Mouse (Mus musculus) limb, embryonic 13.5 days (tissue): ENCODE results near the gene Kirrel2. TPM values are rescaled to one million over a fixed set of nuclear protein-coding genes. Genes with fewer than 3 reads are reported as not detected.
"Not testable (repeated sequence)": the region's sequence is repeated elsewhere in the genome, so short reads cannot be mapped to it uniquely, and the experiment has no call there.

Source experiments
- ATAC-seq: fragments of 200-750 bp; cut with Nextera tagmentation; 2 replicates; pipeline ENCODE4 v1.8.0; 2017; ENCODE audit warnings: low read depth, moderate number of reproducible peaks, moderate TSS enrichment; ENCODE audit not compliant: low FRiP score
- H3K27ac ChIP-seq: fragments of 300-500 bp; sonication (generic); 2 replicates; pipeline ENCODE4 v1.5.1; 2015; ENCODE audit warnings: inconsistent platforms, mild to moderate bottlenecking, moderate library complexity
- H3K27me3 ChIP-seq: fragments of 300-500 bp; sonication (generic); 2 replicates; pipeline ENCODE4 v1.6.1; 2015; ENCODE audit warnings: mild to moderate bottlenecking, inconsistent platforms
- H3K36me3 ChIP-seq: fragments of 300-500 bp; sonication (generic); 2 replicates; pipeline ENCODE4 v1.6.1; 2015; ENCODE audit warnings: inconsistent platforms, mild to moderate bottlenecking, moderate library complexity
- H3K4me1 ChIP-seq: fragments of 300-500 bp; sonication (generic); 2 replicates; pipeline ENCODE4 v1.6.1; 2015; ENCODE audit warnings: inconsistent platforms
- H3K4me2 ChIP-seq: fragments of 300-500 bp; sonication (generic); replicated peaks from 2 replicates; pipeline ENCODE4 v1.6.1; 2015; ENCODE audit warnings: inconsistent platforms, mild to moderate bottlenecking, moderate library complexity
- H3K4me3 ChIP-seq: fragments of 300-500 bp; sonication (generic); 2 replicates; pipeline ENCODE4 v1.5.1; 2015; ENCODE audit warnings: moderate library complexity, mild to moderate bottlenecking, inconsistent platforms
- H3K9ac ChIP-seq: fragments of 300-500 bp; sonication (generic); 2 replicates; pipeline ENCODE4 v1.6.1; 2015; ENCODE audit warnings: mild to moderate bottlenecking, inconsistent platforms
- H3K9me3 ChIP-seq: fragments of 300-500 bp; sonication (generic); 2 replicates; pipeline ENCODE4 v1.6.1; 2016; ENCODE audit warnings: inconsistent platforms
- WGBS: fragments of 180-500 bp; shearing (Covaris S2); methylation state at CpG from one replicate; pipeline ENCODE4 v1.1.7; 2015; 5-methylcytosine and 5-hydroxymethylcytosine counted together
- polyA plus RNA-seq: library from polyadenylated mRNA; unstranded; fragments of >200 nt; fragmentation: Nextera tagmentation; extraction: Ambion mirVana; gene quantifications from 2 replicates; pipeline ENCODE4 v1.2.1, GENCODE M21; 2015

Kirrel2 gene
- 0.20 and 0.23 TPM in 2 replicates for polyA plus RNA-seq

- no peaks in the 10 kb centered on the region for H3K9me3 ChIP-seq
- H3K36me3 ChIP-seq: no peaks in the 10 kb centered on the region
- peaks cover 21% of the 10 kb centered on the region for H3K4me1 ChIP-seq
- WGBS: 3% methylated on average over 16 of the region's 16 CpGs
- H3K27me3 ChIP-seq: peaks cover 100% of the 10 kb centered on the region
- H3K27ac ChIP-seq: no peak within 1 kb of the TSS
- peak; percentile 48 for ATAC-seq
- peak within 1 kb of the TSS; percentile 45 for H3K4me2 ChIP-seq
- peak within 1 kb of the TSS; percentile 20 for H3K4me3 ChIP-seq
- H3K9ac ChIP-seq: 0 out of 2 replicates have a peak within 1 kb of the TSS, but pooled peaks have one; percentile 5
Measured at GRCm38 (mm10) chr7:30457629-30458330, at the start of gene Kirrel2, which contains the start of gene Nphs1. Gene Kirrel2 (minus strand): TSS chr7:30457690. Gene Nphs1 (plus strand): TSS chr7:30458315.

- not testable (repeated sequence) for ATAC-seq
Measured at GRCm38 (mm10) chr7:30501159-30501558, 43.7 kb upstream of the Kirrel2 start.

GRCm38 (mm10) chr7:30495506-30496042 is 38.1 kb upstream of the Kirrel2 start:
- not testable (repeated sequence) for H3K9me3 ChIP-seq, H3K4me3 ChIP-seq, H3K27ac ChIP-seq, H3K36me3 ChIP-seq, H3K4me2 ChIP-seq, H3K4me1 ChIP-seq, H3K9ac ChIP-seq, ATAC-seq
- WGBS: 51% methylated on average over 5 of the region's 5 CpGs
- H3K27me3 ChIP-seq: peaks cover 14% of the 10 kb centered on the region

More at GRCm38 (mm10) chr7:30501159-30501558, 43.7 kb upstream of the Kirrel2 start:
- H3K4me1 ChIP-seq, H3K36me3 ChIP-seq, H3K4me3 ChIP-seq, H3K27ac ChIP-seq, H3K9me3 ChIP-seq, H3K9ac ChIP-seq, H3K27me3 ChIP-seq, H3K4me2 ChIP-seq: not testable (repeated sequence)
- WGBS: 75% methylated on average over 5 of the region's 5 CpGs

- 63% methylated on average over 11 of the region's 11 CpGs for WGBS
- H3K36me3 ChIP-seq: no peaks in the 10 kb centered on the region
- H3K4me2 ChIP-seq: no peak within 1 kb of the TSS
- ATAC-seq: no peak
- H3K4me1 ChIP-seq: no peaks in the 10 kb centered on the region
- no peak within 1 kb of the TSS for H3K4me3 ChIP-seq
- H3K9ac ChIP-seq: no peak within 1 kb of the TSS
- no peak within 1 kb of the TSS for H3K27ac ChIP-seq
- no peaks in the 10 kb centered on the region for H3K9me3 ChIP-seq
- H3K27me3 ChIP-seq: peaks cover 18% of the 10 kb centered on the region
Measured at GRCm38 (mm10) chr7:30493401-30493931, 36.0 kb upstream of the Kirrel2 start, which contains the start of gene Prodh2. Gene Prodh2 (plus strand): TSS chr7:30493622.

GRCm38 (mm10) chr7:30492765-30493164 is 35.3 kb upstream of the Kirrel2 start:
- Histone ChIP-seq H3K9me3 (no peaks in the 10 kb centered on the region), H3K27ac (no peak overlapping the region)
- 22% methylated on average over 4 of the region's 4 CpGs for WGBS

GRCm38 (mm10) chr7:30490957-30491307 is 33.4 kb upstream of the Kirrel2 start:
- Histone ChIP-seq H3K4me1 (no peaks in the 10 kb centered on the region), H3K4me2 (no peak overlapping the region), H3K27me3 (peaks cover 18% of the 10 kb centered on the region), H3K9me3 (no peaks in the 10 kb centered on the region), H3K27ac (no peak overlapping the region), H3K9ac (no peak overlapping the region), H3K36me3 (no peaks in the 10 kb centered on the region), H3K4me3 (no peak overlapping the region)
- no peak for ATAC-seq
- 18% methylated on average over 6 of the region's 6 CpGs for WGBS

More at GRCm38 (mm10) chr7:30492765-30493164, 35.3 kb upstream of the Kirrel2 start:
- H3K36me3 ChIP-seq: no peaks in the 10 kb centered on the region
- peaks cover 18% of the 10 kb centered on the region for H3K27me3 ChIP-seq
- H3K4me1 ChIP-seq: no peaks in the 10 kb centered on the region
- H3K4me2 ChIP-seq: no peak overlapping the region
- H3K4me3 ChIP-seq: no peak overlapping the region
- H3K9ac ChIP-seq: no peak overlapping the region
- ATAC-seq: no peak

GRCm38 (mm10) chr7:30490251-30490956 is 32.9 kb upstream of the Kirrel2 start:
- Histone ChIP-seq H3K4me1 (no peaks in the 10 kb centered on the region), H3K9ac (no peak overlapping the region), H3K27ac (no peak overlapping the region), H3K36me3 (no peaks in the 10 kb centered on the region), H3K27me3 (peaks cover 18% of the 10 kb centered on the region), H3K4me2 (no peak overlapping the region), H3K9me3 (no peaks in the 10 kb centered on the region), H3K4me3 (no peak overlapping the region)
- 31% methylated on average over 16 of the region's 16 CpGs for WGBS
- ATAC-seq: no peak

GRCm38 (mm10) chr7:30484250-30484649 is 26.8 kb upstream of the Kirrel2 start:
- WGBS: 18% methylated on average over 8 of the region's 8 CpGs
- Histone ChIP-seq H3K36me3 (no peaks in the 10 kb centered on the region), H3K27ac (no peak overlapping the region), H3K27me3 (peaks cover 19% of the 10 kb centered on the region; the same call in 1 of the 2 replicates), H3K9ac (no peak overlapping the region), H3K4me3 (no peak overlapping the region), H3K9me3 (no peaks in the 10 kb centered on the region), H3K4me1 (no peaks in the 10 kb centered on the region), H3K4me2 (no peak overlapping the region)
- no peak for ATAC-seq

- WGBS: 4% methylated on average over 30 of the region's 32 CpGs
- no peaks in the 10 kb centered on the region for H3K36me3 ChIP-seq
- no peak for ATAC-seq
Measured at GRCm38 (mm10) chr7:30477415-30478381, 20.2 kb upstream of the Kirrel2 start.

GRCm38 (mm10) chr7:30476136-30476535 is 18.6 kb upstream of the Kirrel2 start:
- H3K9me3 ChIP-seq, ATAC-seq, H3K4me2 ChIP-seq, H3K4me3 ChIP-seq, H3K36me3 ChIP-seq, H3K27ac ChIP-seq, H3K9ac ChIP-seq, H3K4me1 ChIP-seq: not testable (repeated sequence)
- peaks cover 23% of the 10 kb centered on the region for H3K27me3 ChIP-seq
- WGBS: 85% methylated on average over 7 of the region's 7 CpGs

More at GRCm38 (mm10) chr7:30477415-30478381, 20.2 kb upstream of the Kirrel2 start:
- no peak overlapping the region for H3K9ac ChIP-seq
- H3K9me3 ChIP-seq: no peaks in the 10 kb centered on the region; the same call in 1 of the 2 replicates
- peak overlapping the region; percentile 55 for H3K4me2 ChIP-seq
- peak overlapping the region; percentile 28 for H3K4me3 ChIP-seq
- H3K4me1 ChIP-seq: peaks cover 7% of the 10 kb centered on the region
- H3K27me3 ChIP-seq: peaks cover 30% of the 10 kb centered on the region
- no peak overlapping the region for H3K27ac ChIP-seq

GRCm38 (mm10) chr7:30474999-30475398 is 17.5 kb upstream of the Kirrel2 start:
- ATAC-seq: no peak
- Histone ChIP-seq H3K4me3 (no peak overlapping the region), H3K9me3 (peaks cover 3% of the 10 kb centered on the region; the same call in 1 of the 2 replicates), H3K27ac (no peak overlapping the region), H3K4me1 (peaks cover 7% of the 10 kb centered on the region), H3K36me3 (no peaks in the 10 kb centered on the region), H3K27me3 (peaks cover 28% of the 10 kb centered on the region), H3K4me2 (no peak overlapping the region), H3K9ac (no peak overlapping the region)
- 69% methylated on average over 4 of the region's 4 CpGs for WGBS
